Mouse (Mus musculus) ovary, postnatal 36 days (tissue): ENCODE measurements at regions not wholly inside any gene's neighbourhood (a gene's known extent, or its start where the extent isn't known, plus 50 kb on each side); places are given as distances from the start of the nearest gene placed in this dataset.

ENCODE experiments used
- DNase-seq: peaks from one replicate; pipeline ENCODE4 v3.0.0; 2022; ENCODE audit warnings: low spot score, mixed read lengths

- DNase-seq = no peak
These were observed 719.1 kb downstream of the Epm2a start for GRCm38 (mm10) chr10:12062302-12062701.

DNA sequence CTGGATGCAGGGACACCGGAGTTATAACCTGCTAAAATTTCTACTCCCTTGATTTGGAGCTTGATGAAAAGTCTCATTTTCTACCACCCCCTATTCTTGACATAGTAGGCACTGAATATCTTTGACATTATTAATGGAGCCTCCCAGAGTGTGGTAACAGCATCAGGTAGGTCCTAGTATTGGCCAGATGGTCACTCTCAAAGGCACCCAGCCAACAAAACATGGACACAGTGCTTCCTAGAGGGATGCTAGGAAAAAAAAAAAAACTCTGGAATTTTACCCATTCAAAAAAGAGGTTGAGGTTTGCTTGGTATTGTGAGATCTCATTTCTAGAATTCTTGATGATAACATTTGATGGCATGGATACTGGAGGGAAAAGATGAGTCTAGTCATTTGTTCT, 740.8 kb downstream of the Epm2a start:
- DNase-seq = no peak

DNA sequence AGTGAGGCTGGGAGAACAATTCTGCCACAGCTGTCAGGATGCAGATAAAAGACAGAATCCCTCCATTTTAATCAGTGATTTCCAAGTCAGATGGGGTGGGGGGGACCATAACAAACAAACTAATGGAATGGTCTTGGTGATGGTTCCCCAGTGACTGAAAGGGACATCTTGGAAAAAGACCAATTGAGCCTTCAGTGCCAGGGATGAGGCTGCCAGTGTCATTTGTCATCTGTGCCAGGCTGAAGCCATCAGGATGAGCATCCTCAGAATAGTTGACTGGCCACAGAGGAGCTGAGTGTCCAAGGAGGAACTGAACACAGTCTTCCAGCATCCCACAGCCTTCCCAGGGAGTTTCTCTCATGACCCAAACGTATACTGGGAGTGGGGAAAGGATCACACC, 749.3 kb downstream of the Epm2a start:
- DNase-seq = no peak

DNA sequence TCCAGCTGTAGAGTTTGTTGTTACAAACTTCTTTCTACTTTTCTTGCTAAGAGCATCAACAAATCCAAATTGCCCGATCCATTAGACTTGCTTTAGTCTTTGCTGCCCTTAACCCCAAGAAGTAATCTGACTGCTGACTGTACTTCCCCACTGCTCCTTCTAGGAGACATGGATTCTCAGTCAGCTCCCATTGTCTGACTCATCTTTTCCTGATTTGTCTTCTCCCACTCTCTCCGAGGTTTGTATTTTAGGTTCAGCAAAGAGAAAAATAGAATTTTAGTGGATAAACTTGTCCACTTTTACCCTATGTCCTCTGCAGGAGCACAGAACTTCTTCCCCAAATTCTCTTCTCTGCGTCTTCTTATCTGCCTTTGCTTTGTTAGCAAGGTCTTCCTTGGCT, 753.5 kb downstream of the Epm2a start:
- no peak for DNase-seq

- peak; percentile 64 for DNase-seq
These were observed 762.2 kb downstream of the Utrn start for GRCm38 (mm10) chr10:12107001-12107418.

- no peak for DNase-seq
These were observed 757.4 kb downstream of the Utrn start for GRCm38 (mm10) chr10:12111720-12112119.

- DNase-seq = no peak
These were observed 753.4 kb downstream of the Utrn start for GRCm38 (mm10) chr10:12115767-12116166.

GRCm38 (mm10) chr10:12116662-12117303, 752.4 kb downstream of the Utrn start:
- no peak for DNase-seq

DNA sequence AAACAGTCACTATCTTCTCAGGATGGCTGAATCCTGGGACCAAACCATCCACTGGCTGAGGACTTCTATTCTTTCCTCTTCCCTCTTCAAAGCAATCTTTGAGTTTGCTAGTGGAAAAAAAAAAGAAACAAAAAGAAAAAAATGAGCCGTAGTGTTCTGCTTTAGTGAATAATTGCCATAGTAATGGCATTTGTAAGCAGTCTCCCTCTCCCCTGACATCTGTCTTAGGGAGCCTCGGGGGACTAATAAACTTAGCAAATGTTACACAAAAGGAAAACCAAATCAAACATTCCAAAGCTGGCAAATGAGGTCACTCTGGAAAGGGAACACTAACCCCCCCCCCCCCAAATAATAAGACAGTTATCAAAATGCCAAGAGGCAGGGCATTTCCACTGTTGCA, 744.9 kb downstream of the Utrn start:
- DNase-seq = no peak

DNA sequence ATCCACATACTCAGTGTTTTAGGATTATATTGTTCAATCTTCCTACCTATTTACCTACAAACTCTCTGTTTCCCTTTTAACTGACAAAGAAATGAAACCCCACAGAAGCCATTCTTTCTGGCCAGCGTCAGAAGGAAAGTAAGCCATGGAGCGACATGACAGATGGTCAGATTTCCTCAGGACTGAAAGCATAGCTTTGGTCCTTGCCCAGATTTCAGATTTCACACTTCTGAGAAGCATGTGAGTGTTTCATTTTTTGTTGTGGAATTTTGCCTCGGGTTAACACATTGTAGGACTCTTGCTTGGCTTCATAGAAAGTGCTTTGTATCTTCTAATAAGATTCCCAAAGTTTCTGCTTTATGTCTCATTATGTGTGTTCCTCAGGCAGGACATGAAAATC, 739.7 kb downstream of the Utrn start:
- no peak for DNase-seq

DNA sequence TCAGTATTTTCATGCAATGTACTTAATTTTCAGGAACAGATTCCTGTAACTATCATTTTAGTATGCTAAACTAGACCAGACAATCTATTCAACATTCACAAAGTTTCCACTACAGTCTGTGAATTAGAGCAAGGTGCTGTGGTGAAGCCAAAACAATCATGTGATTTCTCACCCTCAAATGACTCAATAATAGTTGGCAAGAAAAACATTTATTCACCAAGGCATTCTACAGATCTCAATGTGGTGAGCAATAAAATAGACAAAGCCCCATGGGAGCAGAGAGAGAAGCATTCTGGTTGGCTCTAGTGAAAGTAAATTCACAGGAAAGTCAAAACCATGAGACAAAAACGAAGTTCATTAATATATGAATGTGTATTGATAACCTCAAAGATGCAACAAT, 724.5 kb downstream of the Utrn start:
- DNase-seq = no peak

- DNase-seq = no peak
These were observed 722.1 kb downstream of the Utrn start for GRCm38 (mm10) chr10:12146942-12147537.

- no peak for DNase-seq
These were observed 698.9 kb downstream of the Utrn start for GRCm38 (mm10) chr10:12170243-12170642.

DNA sequence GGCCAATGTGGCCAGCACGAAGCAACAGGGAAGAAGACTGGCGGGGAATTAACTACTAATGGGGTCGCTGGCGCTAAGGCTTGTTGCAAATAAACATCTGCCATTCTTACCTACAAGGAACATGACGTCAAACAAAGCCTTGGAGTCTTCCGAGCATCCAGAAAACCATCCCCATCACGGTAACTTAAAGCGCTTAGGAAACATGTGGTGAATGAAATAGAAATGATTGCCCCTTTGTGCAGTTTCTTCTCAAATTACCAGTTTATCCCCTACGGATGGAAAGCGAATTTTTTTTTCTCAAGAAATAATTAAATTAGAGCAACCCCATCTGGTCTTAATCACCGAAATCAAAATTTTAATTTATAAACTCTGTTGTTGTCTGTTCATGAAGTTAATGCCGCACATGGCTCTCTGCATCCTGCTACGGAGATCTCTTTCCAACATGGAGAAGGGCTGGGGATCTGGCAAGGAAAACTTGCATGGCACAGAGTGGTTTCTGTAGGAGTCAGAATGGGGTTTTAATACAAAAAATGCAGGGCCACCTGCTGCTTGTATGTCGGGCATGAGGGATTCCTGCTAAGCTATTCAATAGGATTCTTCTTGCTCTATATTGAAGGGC, 694.9 kb downstream of the Utrn start:
- no peak for DNase-seq

DNA sequence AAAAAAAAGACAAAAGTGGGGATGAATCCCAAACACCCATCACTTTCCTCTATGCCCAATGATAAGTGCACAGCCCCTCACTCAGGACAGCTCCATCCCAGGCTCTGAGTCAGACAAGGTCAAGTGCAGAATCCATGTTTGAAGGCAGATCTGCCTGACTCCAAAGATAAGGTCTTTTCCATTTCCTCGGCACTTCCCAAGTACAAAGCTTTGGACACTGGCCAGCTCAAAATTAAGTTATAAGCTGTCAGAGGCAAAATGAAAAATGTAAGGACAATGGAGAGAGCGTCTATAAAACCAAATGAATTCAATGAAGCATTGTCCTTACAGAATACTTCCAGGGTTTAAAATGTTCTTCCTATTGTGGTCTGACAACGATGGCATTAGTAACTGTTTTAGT, 694.0 kb downstream of the Utrn start:
- DNase-seq = no peak

- no peak for DNase-seq
These were observed 691.7 kb downstream of the Utrn start for GRCm38 (mm10) chr10:12177482-12177881.

GRCm38 (mm10) chr10:12180965-12181364, 688.2 kb downstream of the Utrn start:
- no peak for DNase-seq

GRCm38 (mm10) chr10:12186918-12187639, 682.1 kb downstream of the Utrn start:
- DNase-seq = no peak

DNA sequence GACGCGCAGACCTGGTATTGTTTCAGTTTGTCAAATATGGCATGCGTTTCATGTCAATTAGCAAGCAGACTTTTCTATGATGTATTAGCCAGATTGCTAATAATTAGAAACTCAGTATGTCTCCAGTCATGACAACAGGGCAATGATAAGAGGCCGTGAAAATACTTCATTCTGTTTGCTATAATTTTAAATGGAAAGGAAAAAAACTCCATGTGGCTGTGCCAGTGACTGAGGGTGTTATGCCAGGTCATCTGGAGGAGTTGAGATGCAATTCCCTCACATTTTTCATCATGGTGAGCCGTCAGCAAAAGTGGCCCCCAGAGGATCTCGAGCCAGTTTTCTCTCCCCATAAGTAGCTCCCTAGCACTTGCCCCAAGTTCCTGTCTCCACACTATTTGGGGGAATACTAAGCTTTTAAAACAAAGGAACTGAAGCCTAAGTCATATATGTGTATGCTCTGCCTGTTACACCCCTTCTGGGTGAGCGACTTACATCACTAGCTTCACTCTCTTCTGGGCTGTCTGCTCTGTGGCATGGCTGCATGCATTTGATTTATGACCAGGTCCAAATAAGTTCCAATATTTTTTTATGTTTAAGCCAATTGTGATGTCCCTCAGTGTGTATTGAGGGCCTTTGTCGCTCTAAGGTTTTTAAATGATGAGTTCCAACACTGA, 681.4 kb downstream of the Utrn start:
- DNase-seq = no peak

DNA sequence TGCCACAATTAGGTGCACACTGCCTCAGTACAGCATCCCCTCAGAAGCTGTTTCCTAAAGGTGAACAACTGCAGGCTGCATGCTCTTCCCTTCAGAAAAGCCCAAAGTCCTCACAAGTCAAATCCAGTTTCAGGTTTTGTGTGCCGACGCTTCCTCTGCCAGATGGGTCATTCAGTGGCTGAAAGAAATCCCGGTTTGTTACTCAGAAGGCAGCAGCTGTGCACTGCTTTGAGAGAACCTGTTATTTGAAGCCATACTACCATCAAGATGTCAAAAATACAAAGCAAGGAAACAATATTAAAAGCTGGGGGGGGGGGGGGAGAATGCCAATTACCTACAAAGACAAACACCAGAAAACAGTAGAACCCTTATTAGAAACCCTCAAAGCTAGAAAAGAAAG, 678.7 kb downstream of the Utrn start:
- no peak for DNase-seq

DNA sequence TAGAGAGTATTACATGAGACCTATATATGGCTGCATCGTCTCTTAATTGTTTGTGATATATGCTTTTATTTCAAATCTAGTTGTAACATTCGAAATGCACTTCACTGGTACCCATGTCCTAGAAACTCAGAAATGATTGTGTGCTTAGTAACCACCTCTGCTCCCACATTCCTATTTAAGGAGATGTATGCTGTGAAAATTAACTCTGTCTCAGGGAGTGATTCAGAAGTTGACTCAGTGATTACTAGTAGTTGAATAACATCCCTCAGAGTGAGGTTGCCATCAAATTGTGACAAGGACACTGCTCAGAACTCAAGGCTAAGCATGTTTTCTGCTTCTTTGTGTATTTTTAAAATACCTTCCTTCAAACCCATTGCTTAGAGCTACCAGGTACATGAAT, 661.9 kb downstream of the Utrn start:
- no peak for DNase-seq

- no peak for DNase-seq
These were observed 659.0 kb downstream of the Utrn start for GRCm38 (mm10) chr10:12210181-12210580.

DNA sequence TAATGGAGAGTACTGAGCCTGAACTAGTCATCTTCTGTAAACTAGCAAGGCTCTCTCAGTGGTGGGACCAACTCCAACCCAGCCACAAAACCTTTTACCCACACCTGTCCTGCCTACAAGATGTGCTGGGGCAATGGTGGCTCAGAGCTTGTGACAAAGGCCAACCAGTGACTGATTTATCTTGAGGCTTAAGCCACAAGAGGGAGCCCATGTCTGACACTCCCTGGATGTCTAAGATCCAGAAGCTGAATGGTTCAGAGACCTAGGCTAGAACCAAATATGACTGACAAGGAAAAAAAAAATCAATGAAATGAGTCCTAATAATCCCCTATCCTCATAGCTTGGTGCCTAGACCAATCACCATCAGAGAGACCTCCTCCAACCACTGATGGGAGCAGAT, 650.3 kb downstream of the Utrn start:
- no peak for DNase-seq
